Mouse (Mus musculus) neural tube, embryonic 12.5 days (tissue): ENCODE results near the gene Nme9. TPM values are rescaled to one million over a fixed set of nuclear protein-coding genes. Genes with fewer than 3 reads are reported as not detected.

ENCODE experiments used
- ATAC-seq: fragments of 200-750 bp; cut with Nextera tagmentation; 2 replicates; pipeline ENCODE4 v1.8.0; 2017; ENCODE audit warnings: low read depth, mild to moderate bottlenecking, moderate TSS enrichment, moderate library complexity; ENCODE audit not compliant: low FRiP score
- H3K27ac ChIP-seq: fragments of 300-500 bp; sonication (generic); 2 replicates; pipeline ENCODE4 v1.5.1; 2016
- H3K27me3 ChIP-seq: fragments of 300-500 bp; sonication (generic); replicated peaks from 2 replicates; pipeline ENCODE4 v1.6.1; 2016; ENCODE audit warnings: mild to moderate bottlenecking
- H3K36me3 ChIP-seq: fragments of 300-500 bp; sonication (generic); 2 replicates; pipeline ENCODE4 v1.6.1; 2016; ENCODE audit warnings: mild to moderate bottlenecking
- H3K4me1 ChIP-seq: fragments of 300-500 bp; sonication (generic); 2 replicates; pipeline ENCODE4 v1.6.1; 2016
- H3K4me2 ChIP-seq: fragments of 300-500 bp; sonication (generic); replicated peaks from 2 replicates; pipeline ENCODE4 v1.6.1; 2016; ENCODE audit warnings: mild to moderate bottlenecking
- H3K4me3 ChIP-seq: fragments of 300-500 bp; sonication (generic); 2 replicates; pipeline ENCODE4 v1.5.1; 2016
- H3K9ac ChIP-seq: fragments of 300-500 bp; sonication (generic); 2 replicates; pipeline ENCODE4 v1.6.1; 2016; ENCODE audit warnings: mild to moderate bottlenecking
- H3K9me3 ChIP-seq: fragments of 300-500 bp; sonication (generic); 2 replicates; pipeline ENCODE4 v1.6.1; 2016; ENCODE audit warnings: mild to moderate bottlenecking
- WGBS: fragments of 180-500 bp; shearing (Covaris S2); methylation state at CpG from one replicate; pipeline ENCODE4 v1.1.7; 2016; 5-methylcytosine and 5-hydroxymethylcytosine counted together
- polyA plus RNA-seq: library from polyadenylated mRNA; unstranded; fragments of >200 nt; fragmentation: Nextera tagmentation; extraction: Ambion mirVana; gene quantifications from 2 replicates; pipeline ENCODE4 v1.2.1, GENCODE M21; 2016

Nme9 gene
- polyA plus RNA-seq = not detected in 2 replicates

DNA sequence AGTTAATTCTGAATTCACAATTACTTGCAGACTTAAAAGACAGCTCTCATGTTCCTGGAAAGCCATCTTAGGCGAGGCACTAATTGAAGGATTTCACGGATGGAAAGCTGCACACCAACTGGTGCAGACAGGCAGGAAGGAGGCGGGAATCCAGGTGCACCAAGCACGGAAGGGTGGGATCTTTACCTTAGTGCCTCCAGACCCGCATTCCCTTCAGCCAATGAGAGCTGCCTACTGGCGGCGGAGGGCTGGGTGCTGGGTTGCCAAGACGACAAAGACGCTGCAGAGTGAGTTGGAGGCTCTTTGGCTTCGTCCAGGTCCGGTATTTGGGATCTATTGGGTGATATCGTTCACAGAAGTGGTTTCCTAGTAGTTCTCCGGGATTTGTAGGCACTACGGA lies at the start of gene Nme9:
Nme9 (plus strand) TSS at position 315 of the 400 bp plus-strand sequence.
- Histone ChIP-seq H3K9me3 (no peaks in the 10 kb centered on the region), H3K27me3 (peaks cover 11% of the 10 kb centered on the region), H3K9ac (no peak within 1 kb of the TSS), H3K4me1 (no peaks in the 10 kb centered on the region; the same call in 1 of the 2 replicates), H3K4me3 (no peak within 1 kb of the TSS), H3K36me3 (no peaks in the 10 kb centered on the region), H3K4me2 (peak within 1 kb of the TSS; percentile 30; the same call in 1 of the 2 replicates), H3K27ac (no peak within 1 kb of the TSS)
- WGBS = 11% methylated on average over 14 of the region's 14 CpGs
- ATAC-seq = no peak

DNA sequence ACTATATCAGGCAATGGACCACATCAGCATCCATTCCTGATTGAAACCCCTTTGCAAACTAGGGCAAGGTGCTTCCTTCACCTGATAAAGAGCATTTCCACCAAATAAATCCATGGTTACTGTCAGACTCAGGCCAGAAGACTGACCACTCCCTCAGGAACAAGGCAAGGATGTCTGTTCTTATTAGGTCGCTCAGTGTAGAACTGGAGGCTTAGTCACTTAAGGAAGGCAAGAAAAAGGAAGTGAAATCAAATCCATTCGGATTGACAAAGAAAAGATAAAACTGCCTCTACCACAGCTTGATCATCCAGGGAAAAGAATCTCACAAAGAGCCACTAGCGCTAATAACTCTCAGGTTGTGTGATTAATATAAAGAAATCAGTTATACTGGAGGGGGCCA lies 42.0 kb upstream of the Nme9 start:
- Histone ChIP-seq H3K9me3 (no peaks in the 10 kb centered on the region), H3K36me3 (no peaks in the 10 kb centered on the region), H3K4me2 (no peak overlapping the region), H3K27me3 (no peaks in the 10 kb centered on the region), H3K9ac (no peak overlapping the region), H3K4me3 (no peak overlapping the region), H3K4me1 (no peaks in the 10 kb centered on the region), H3K27ac (no peak overlapping the region)
- WGBS = 87% methylated on average over 3 of the region's 3 CpGs
- no peak for ATAC-seq

DNA sequence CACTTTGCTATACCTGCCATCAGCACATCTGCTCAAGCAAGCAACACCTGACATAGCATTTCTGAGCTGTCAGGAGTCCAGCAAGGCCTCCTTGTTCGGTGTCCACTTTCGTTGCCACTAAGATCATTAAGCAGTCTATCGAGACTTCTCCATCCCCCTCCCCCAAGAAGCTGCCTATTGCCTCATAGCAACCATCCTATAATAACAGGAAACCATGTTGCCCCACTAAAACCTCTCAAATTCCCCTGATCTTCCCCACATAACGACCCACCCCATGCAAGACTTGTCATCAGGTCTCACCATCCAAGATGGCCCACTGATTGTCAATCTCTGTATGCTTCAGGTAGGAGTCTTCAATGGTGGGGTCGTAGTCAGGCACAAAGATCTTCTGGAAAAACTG lies 40.2 kb upstream of the Nme9 start:
- Histone ChIP-seq H3K4me1 (no peaks in the 10 kb centered on the region), H3K27ac (no peak overlapping the region), H3K36me3 (no peaks in the 10 kb centered on the region), H3K4me3 (no peak overlapping the region), H3K9ac (no peak overlapping the region), H3K4me2 (no peak overlapping the region), H3K27me3 (no peaks in the 10 kb centered on the region), H3K9me3 (no peaks in the 10 kb centered on the region)
- ATAC-seq = no peak
- WGBS = 90% methylated on average over 5 of the region's 5 CpGs

DNA sequence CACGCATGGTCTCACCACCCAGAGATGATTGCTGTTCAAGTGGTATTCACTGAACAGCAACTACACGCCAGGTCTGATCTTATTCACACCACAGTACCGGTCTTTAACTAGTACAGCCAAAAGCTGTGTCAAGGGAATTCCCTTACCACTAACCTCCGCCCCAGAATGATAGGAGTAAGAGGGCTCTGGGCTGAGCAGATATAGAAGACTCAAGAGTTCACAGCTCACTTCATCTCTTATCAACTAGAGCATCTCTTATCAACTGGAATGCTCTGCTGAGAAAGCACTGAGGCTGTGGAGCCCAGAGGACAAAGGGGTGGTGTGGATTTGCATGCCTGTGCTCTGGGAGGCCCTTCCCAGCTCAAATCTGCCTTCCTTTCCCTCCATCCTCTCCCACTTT lies 39.5 kb upstream of the Nme9 start:
- Histone ChIP-seq H3K9me3 (no peaks in the 10 kb centered on the region), H3K27me3 (no peaks in the 10 kb centered on the region), H3K9ac (no peak overlapping the region), H3K36me3 (no peaks in the 10 kb centered on the region), H3K27ac (no peak overlapping the region), H3K4me2 (no peak overlapping the region), H3K4me3 (no peak overlapping the region), H3K4me1 (no peaks in the 10 kb centered on the region)
- 91% methylated on average over 4 of the region's 4 CpGs for WGBS
- ATAC-seq = no peak

DNA sequence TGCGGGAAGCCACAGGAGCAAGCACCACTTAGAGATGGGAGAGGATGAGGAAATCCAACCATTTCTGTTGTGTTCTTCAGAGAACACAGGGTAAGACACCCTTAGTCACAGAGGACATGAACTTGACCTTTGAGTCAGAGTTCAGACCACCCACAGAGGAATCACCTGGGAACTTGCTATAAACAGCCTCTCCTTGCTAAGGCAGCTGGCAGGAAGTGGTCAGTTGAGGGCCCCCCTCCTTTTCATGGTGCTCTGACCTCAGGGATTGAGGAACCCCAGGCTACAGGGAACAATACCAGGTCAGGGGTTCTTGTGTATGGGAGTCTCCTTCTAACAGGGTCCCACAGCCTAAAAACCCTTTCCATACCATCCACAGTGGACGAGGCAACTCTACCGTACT lies 34.5 kb upstream of the Nme9 start:
- WGBS = 86% methylated on average over 3 of the region's 3 CpGs
- peaks cover 11% of the 10 kb centered on the region for H3K4me1 ChIP-seq
- H3K36me3 ChIP-seq = no peaks in the 10 kb centered on the region
- no peak overlapping the region for H3K9ac ChIP-seq
- H3K27ac ChIP-seq = no peak overlapping the region
- no peak overlapping the region for H3K4me2 ChIP-seq
- no peak overlapping the region for H3K4me3 ChIP-seq
- no peak for ATAC-seq
- no peaks in the 10 kb centered on the region for H3K27me3 ChIP-seq
- H3K9me3 ChIP-seq = no peaks in the 10 kb centered on the region

DNA sequence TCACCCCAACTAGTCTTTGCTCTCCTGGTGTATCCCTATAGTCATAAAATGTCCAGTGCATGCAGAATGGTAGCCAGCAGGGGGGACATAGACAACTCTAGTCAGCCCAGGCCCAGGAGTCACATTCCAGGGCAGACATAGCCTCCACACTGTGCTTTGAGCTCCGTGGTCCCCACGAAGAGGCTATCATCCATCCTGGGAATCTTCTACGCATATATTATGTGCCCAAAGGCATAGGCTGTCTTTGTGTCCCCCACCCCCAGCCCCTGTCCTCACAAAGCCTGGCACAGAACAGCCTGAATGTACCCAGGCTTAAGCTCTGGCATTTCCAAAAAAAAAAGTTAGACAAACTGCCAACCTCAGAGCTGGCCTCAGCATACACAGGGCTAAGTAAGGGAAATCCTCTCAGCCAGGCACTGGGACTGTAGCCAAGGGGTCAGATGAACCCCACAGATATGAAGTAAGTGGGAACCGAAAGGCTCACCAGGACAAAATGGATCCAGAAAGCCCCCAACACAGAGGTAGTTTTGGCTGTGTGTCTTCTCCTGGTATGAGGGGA lies 33.9 kb upstream of the Nme9 start:
- peaks cover 11% of the 10 kb centered on the region for H3K4me1 ChIP-seq
- ATAC-seq = 0 out of 2 replicates have a peak, but pooled peaks have one; percentile 21
- H3K9ac ChIP-seq = no peak overlapping the region

DNA sequence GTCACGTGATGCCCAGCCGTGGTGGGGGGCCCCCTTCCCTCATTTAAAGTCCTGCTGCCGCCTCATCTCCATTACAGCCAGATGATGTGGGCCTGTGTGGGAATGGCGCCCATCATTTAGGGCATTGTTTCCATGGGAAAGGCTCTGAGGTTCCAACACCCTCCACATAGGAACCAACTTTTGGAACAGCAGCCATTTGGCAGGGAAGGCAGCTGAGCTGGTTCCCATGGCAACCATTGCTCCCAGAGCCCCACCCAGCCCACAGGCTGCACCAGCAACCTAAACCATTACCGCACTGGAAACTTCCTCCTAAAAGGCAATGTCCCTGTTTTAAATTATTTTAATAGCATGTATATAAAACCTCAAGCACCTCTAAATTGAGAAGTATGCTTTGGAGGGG lies 32.9 kb upstream of the Nme9 start:
- 52% methylated on average over 5 of the region's 5 CpGs for WGBS
- H3K9ac ChIP-seq = no peak overlapping the region
- H3K27ac ChIP-seq = no peak overlapping the region
- H3K27me3 ChIP-seq = no peaks in the 10 kb centered on the region
- no peak overlapping the region for H3K4me3 ChIP-seq
- H3K4me1 ChIP-seq = peaks cover 11% of the 10 kb centered on the region
- H3K4me2 ChIP-seq = no peak overlapping the region
- 0 out of 2 replicates have a peak, but pooled peaks have one; percentile 29 for ATAC-seq
- no peaks in the 10 kb centered on the region for H3K36me3 ChIP-seq
- no peaks in the 10 kb centered on the region for H3K9me3 ChIP-seq

More for the DNA sequence above, 33.9 kb upstream of the Nme9 start:
- Histone ChIP-seq H3K27me3 (no peaks in the 10 kb centered on the region), H3K9me3 (no peaks in the 10 kb centered on the region), H3K4me3 (no peak overlapping the region), H3K36me3 (no peaks in the 10 kb centered on the region), H3K27ac (no peak overlapping the region), H3K4me2 (no peak overlapping the region)
- WGBS = 66% methylated on average over 4 of the region's 4 CpGs

DNA sequence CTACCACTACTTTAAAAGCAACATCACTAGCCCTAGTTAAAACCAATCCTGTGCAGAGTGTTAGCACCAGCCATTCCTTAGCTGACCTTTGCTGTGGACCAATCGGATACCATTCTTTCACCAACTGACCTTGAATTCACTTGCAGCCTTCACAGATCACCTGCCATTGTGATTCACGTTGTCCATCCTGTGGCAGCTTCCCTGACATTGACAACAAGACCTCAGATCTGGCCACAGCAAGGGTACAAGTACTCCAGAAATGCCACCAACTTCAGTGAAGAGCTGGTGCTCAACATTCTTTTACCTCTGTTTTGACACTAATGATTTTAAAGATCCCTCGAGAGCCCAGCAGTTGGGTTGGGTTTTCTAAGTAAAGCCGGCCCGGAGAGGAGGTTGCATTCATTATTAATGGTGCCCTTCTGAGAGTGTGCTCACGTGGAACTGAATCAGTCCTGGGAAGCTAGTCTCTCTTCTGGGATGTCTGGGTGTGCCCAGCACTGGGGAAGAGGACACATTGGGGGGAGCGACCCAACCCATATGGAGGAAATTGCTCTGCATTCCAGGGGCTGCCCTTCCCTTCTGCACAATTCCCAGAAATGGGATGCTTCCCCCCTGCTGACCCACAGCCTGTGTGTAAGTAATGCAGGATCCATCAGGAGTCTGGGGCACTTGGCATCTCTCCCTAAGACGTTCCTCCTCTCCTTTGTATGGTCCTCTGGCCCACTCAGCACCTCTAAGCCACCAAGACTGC lies 31.1 kb upstream of the Nme9 start:
- WGBS = 81% methylated on average over 8 of the region's 8 CpGs
- H3K4me1 ChIP-seq = peaks cover 22% of the 10 kb centered on the region

DNA sequence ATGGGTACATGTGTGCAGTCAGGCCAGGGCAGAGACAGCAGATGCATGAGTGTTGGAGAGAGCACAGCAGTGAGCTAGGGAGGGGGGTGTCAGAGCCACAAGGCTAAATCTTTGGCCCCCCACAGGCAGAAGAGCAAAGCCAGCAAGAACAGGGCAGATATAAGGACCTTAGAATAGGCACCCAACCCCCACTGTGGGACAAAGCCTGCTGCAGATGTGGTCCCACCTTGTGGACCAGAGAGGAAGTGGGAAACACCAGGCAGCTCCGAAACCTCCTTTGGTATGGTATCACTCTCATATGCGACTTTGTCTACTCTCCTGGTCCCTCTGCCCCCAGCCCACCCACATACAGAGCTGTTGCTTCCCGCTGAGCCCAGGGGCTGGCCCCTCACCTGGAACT lies 29.4 kb upstream of the Nme9 start:
- Histone ChIP-seq H3K4me2 (no peak overlapping the region), H3K36me3 (no peaks in the 10 kb centered on the region), H3K27ac (no peak overlapping the region), H3K9me3 (no peaks in the 10 kb centered on the region), H3K27me3 (no peaks in the 10 kb centered on the region), H3K4me3 (no peak overlapping the region), H3K9ac (no peak overlapping the region), H3K4me1 (peaks cover 24% of the 10 kb centered on the region)
- 70% methylated on average over 3 of the region's 3 CpGs for WGBS
- ATAC-seq = no peak

More for the DNA sequence above, 31.1 kb upstream of the Nme9 start:
- Histone ChIP-seq H3K27me3 (no peaks in the 10 kb centered on the region), H3K36me3 (no peaks in the 10 kb centered on the region), H3K4me3 (no peak overlapping the region), H3K9ac (no peak overlapping the region), H3K4me2 (no peak overlapping the region), H3K27ac (no peak overlapping the region), H3K9me3 (no peaks in the 10 kb centered on the region)
- no peak for ATAC-seq

DNA sequence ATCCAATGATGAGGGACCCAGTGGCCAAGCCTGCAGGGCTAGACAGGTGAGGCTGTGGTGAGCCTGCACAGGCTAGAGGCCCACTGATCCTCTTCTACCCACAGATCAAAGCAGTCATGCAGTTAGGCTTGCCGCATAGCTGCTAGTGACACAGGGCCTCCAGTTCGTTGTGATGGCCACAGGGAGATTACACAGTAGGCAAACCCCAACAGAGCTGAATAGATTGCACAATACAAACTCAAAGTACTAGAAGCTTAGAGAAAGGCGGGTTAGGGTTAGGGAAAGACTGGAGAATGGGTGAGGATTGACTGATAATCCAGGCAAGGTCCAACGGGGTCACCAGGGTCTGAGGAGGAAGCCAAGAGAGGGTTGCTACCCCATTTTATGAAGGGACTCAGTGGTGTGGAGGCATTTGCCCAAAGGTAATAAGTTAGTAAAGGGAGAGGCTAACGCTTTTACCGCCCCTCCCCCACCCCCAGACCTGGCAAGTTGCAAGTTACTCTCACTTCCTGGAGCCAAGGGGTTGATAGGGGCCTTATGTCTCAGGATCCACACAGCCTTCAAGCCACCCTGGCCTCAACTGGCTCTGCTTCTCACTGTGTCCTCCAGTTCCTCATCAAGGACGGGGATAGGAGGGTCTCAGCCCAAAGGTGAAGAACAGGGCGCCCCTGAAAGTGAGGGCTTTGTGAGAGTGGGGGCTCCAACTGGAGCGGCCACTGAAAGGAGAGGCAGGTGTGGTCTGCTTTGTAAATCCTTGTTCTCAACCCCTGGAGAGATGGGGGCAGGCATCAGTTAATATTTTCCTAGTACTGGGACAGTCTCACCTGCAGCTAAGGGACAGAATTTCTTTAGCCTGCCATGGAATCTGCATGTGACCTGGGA lies 27.3 kb upstream of the Nme9 start:
- Histone ChIP-seq H3K4me2 (no peak overlapping the region), H3K4me1 (peaks cover 14% of the 10 kb centered on the region; the same call in 1 of the 2 replicates), H3K9ac (no peak overlapping the region), H3K27ac (no peak overlapping the region), H3K36me3 (no peaks in the 10 kb centered on the region), H3K4me3 (no peak overlapping the region), H3K27me3 (no peaks in the 10 kb centered on the region), H3K9me3 (no peaks in the 10 kb centered on the region)
- WGBS = 70% methylated on average over 9 of the region's 9 CpGs
- no peak for ATAC-seq

DNA sequence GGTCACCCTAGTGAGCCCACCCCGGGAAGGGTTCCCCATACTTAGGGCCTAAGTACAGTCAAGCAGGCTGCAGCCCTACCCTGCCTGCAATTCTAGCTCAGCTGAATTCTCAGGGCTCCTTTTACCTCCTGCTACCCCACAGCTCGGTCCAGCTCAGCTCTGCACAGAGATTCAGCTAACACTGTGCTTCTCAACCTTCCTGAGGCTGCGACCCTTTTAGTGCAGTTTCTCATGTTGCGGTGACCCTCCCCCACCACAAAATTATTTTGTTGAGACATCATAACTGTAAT lies 26.8 kb upstream of the Nme9 start:
- WGBS = 72% methylated on average over 4 of the region's 4 CpGs

DNA sequence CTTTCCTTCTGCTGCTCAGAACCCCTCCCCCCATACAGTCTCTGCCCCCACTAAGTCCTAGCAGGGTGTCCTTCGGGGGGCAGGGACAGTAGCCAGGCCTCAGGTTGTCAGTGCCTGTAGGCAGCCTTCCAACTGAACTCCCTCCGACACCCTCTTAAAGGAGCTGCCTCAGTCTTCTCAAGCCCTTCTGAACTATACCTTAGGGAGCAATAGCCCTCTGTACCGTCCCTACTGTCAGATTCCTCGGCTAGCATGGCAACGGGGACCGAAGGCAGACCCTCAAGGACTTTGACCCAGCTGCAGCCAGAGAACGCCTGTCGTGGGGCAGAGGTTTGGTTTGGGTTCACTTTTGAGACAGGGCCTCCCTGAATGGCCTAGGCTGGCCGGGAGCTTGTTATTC lies 26.0 kb upstream of the Nme9 start:
- no peak overlapping the region for H3K9ac ChIP-seq
- 63% methylated on average over 9 of the region's 9 CpGs for WGBS
- no peaks in the 10 kb centered on the region for H3K9me3 ChIP-seq
- H3K4me3 ChIP-seq = no peak overlapping the region
- H3K36me3 ChIP-seq = no peaks in the 10 kb centered on the region
- no peak for ATAC-seq
- H3K4me1 ChIP-seq = peaks cover 14% of the 10 kb centered on the region; the same call in 1 of the 2 replicates
- H3K27ac ChIP-seq = no peak overlapping the region
- H3K27me3 ChIP-seq = no peaks in the 10 kb centered on the region
- H3K4me2 ChIP-seq = no peak overlapping the region

More for the DNA sequence above, 26.8 kb upstream of the Nme9 start:
- no peak overlapping the region for H3K4me3 ChIP-seq
- no peak for ATAC-seq
- H3K9ac ChIP-seq = no peak overlapping the region
- H3K27ac ChIP-seq = no peak overlapping the region
- H3K27me3 ChIP-seq = no peaks in the 10 kb centered on the region
- no peaks in the 10 kb centered on the region for H3K9me3 ChIP-seq
- no peak overlapping the region for H3K4me2 ChIP-seq
- H3K36me3 ChIP-seq = no peaks in the 10 kb centered on the region
- peaks cover 14% of the 10 kb centered on the region; the same call in 1 of the 2 replicates for H3K4me1 ChIP-seq
